Mouse (Mus musculus) hindbrain, embryonic 13.5 days (tissue): ENCODE data around the gene Setdb1. TPM values are rescaled to one million over a fixed set of nuclear protein-coding genes. Genes with fewer than 3 reads are reported as not detected.

ENCODE experiments used
- ATAC-seq: fragments of 200-750 bp; cut with Nextera tagmentation; 2 replicates; pipeline ENCODE4 v1.8.0; 2017; ENCODE audit warnings: moderate TSS enrichment; ENCODE audit not compliant: low FRiP score
- H3K27ac ChIP-seq: fragments of 300-500 bp; sonication (generic); 2 replicates; pipeline ENCODE4 v1.5.1; 2015; ENCODE audit warnings: inconsistent platforms, mild to moderate bottlenecking, moderate library complexity
- H3K27me3 ChIP-seq: fragments of 300-500 bp; sonication (generic); 2 replicates; pipeline ENCODE4 v1.6.1; 2015; ENCODE audit warnings: mild to moderate bottlenecking, inconsistent platforms
- H3K36me3 ChIP-seq: fragments of 300-500 bp; sonication (generic); 2 replicates; pipeline ENCODE4 v1.6.1; 2015; ENCODE audit warnings: mild to moderate bottlenecking, inconsistent platforms
- H3K4me1 ChIP-seq: fragments of 300-500 bp; sonication (generic); replicated peaks from 2 replicates; pipeline ENCODE4 v1.6.1; 2015; ENCODE audit warnings: inconsistent platforms
- H3K4me2 ChIP-seq: fragments of 300-500 bp; sonication (generic); 2 replicates; pipeline ENCODE4 v1.6.1; 2015; ENCODE audit warnings: inconsistent platforms, mild to moderate bottlenecking, moderate library complexity
- H3K4me3 ChIP-seq: fragments of 300-500 bp; sonication (generic); 2 replicates; pipeline ENCODE4 v1.5.1; 2015; ENCODE audit warnings: mild to moderate bottlenecking, inconsistent platforms
- H3K9ac ChIP-seq: fragments of 300-500 bp; sonication (generic); 2 replicates; pipeline ENCODE4 v1.6.1; 2015; ENCODE audit warnings: mild to moderate bottlenecking, inconsistent platforms
- H3K9me3 ChIP-seq: fragments of 300-500 bp; sonication (generic); 2 replicates; pipeline ENCODE4 v1.6.1; 2016; ENCODE audit warnings: inconsistent platforms
- WGBS: fragments of 180-500 bp; shearing (Covaris S2); methylation state at CpG from one replicate; pipeline ENCODE4 v1.1.7; 2015; 5-methylcytosine and 5-hydroxymethylcytosine counted together
- polyA plus RNA-seq: library from polyadenylated mRNA; unstranded; fragments of >200 nt; fragmentation: Nextera tagmentation; extraction: Ambion mirVana; gene quantifications from 2 replicates; pipeline ENCODE4 v1.2.1, GENCODE M21; 2015

The Setdb1 gene
- polyA plus RNA-seq, 1 experiment from 2014 or later = 45.6 TPM

- no peak overlapping the region for H3K4me2 ChIP-seq
Observed at GRCm38 (mm10) chr3:95298018-95298417, 59.0 kb downstream of the Setdb1 start.

GRCm38 (mm10) chr3:95296103-95296469, 60.9 kb downstream of the Setdb1 start:
- Histone ChIP-seq H3K4me1 (no peaks in the 10 kb centered on the region), H3K9ac (no peak overlapping the region), H3K4me3 (no peak overlapping the region), H3K27me3 (no peaks in the 10 kb centered on the region), H3K4me2 (no peak overlapping the region), H3K9me3 (no peaks in the 10 kb centered on the region), H3K36me3 (peaks cover 66% of the 10 kb centered on the region), H3K27ac (no peak overlapping the region)
- no peak for ATAC-seq
- 19% methylated on average over 5 of the region's 5 CpGs for WGBS

More at GRCm38 (mm10) chr3:95298018-95298417, 59.0 kb downstream of the Setdb1 start:
- Histone ChIP-seq H3K36me3 (peaks cover 48% of the 10 kb centered on the region), H3K9ac (no peak overlapping the region), H3K27ac (no peak overlapping the region), H3K27me3 (no peaks in the 10 kb centered on the region), H3K9me3 (no peaks in the 10 kb centered on the region), H3K4me3 (no peak overlapping the region), H3K4me1 (no peaks in the 10 kb centered on the region)
- 92% methylated on average over 7 of the region's 7 CpGs for WGBS
- ATAC-seq = no peak

- Histone ChIP-seq H3K4me2 (no peak overlapping the region), H3K27me3 (no peaks in the 10 kb centered on the region), H3K27ac (no peak overlapping the region), H3K9ac (no peak overlapping the region), H3K9me3 (no peaks in the 10 kb centered on the region), H3K4me1 (no peaks in the 10 kb centered on the region), H3K4me3 (no peak overlapping the region), H3K36me3 (peaks cover 72% of the 10 kb centered on the region)
- 86% methylated on average over 11 of the region's 11 CpGs for WGBS
- no peak for ATAC-seq
Observed at GRCm38 (mm10) chr3:95295321-95296102, 61.5 kb downstream of the Setdb1 start.

GRCm38 (mm10) chr3:95294718-95295117, 62.3 kb downstream of the Setdb1 start:
- 85% methylated on average over 5 of the region's 5 CpGs for WGBS
- ATAC-seq = no peak
- H3K9me3 ChIP-seq = no peaks in the 10 kb centered on the region

GRCm38 (mm10) chr3:95294316-95294715, 62.7 kb downstream of the Setdb1 start:
- no peak for ATAC-seq

More at GRCm38 (mm10) chr3:95294718-95295117, 62.3 kb downstream of the Setdb1 start:
- Histone ChIP-seq H3K27me3 (no peaks in the 10 kb centered on the region), H3K4me2 (no peak overlapping the region), H3K27ac (no peak overlapping the region), H3K9ac (no peak overlapping the region), H3K4me1 (no peaks in the 10 kb centered on the region), H3K4me3 (no peak overlapping the region), H3K36me3 (peaks cover 80% of the 10 kb centered on the region)

GRCm38 (mm10) chr3:95293537-95293936, 63.5 kb downstream of the Setdb1 start:
- no peaks in the 10 kb centered on the region for H3K4me1 ChIP-seq
- no peak for ATAC-seq
- no peak overlapping the region for H3K4me3 ChIP-seq
- peaks cover 88% of the 10 kb centered on the region for H3K36me3 ChIP-seq
- no peak overlapping the region for H3K27ac ChIP-seq
- H3K27me3 ChIP-seq = no peaks in the 10 kb centered on the region
- WGBS = 85% methylated on average over 11 of the region's 11 CpGs
- no peaks in the 10 kb centered on the region for H3K9me3 ChIP-seq
- no peak overlapping the region for H3K9ac ChIP-seq
- no peak overlapping the region for H3K4me2 ChIP-seq

More at GRCm38 (mm10) chr3:95294316-95294715, 62.7 kb downstream of the Setdb1 start:
- Histone ChIP-seq H3K27me3 (no peaks in the 10 kb centered on the region), H3K4me1 (no peaks in the 10 kb centered on the region), H3K36me3 (peaks cover 84% of the 10 kb centered on the region), H3K9me3 (no peaks in the 10 kb centered on the region), H3K9ac (no peak overlapping the region; the same call in 1 of the 2 replicates), H3K4me3 (no peak overlapping the region), H3K4me2 (no peak overlapping the region), H3K27ac (no peak overlapping the region)
- WGBS = 97% methylated on average over 7 of the region's 7 CpGs

GRCm38 (mm10) chr3:95292899-95293298, 64.1 kb downstream of the Setdb1 start:
- H3K9me3 ChIP-seq = no peaks in the 10 kb centered on the region
- H3K4me2 ChIP-seq = no peak overlapping the region
- H3K36me3 ChIP-seq = peaks cover 90% of the 10 kb centered on the region
- 91% methylated on average over 2 of the region's 2 CpGs for WGBS
- no peak for ATAC-seq
- H3K27ac ChIP-seq = no peak overlapping the region
- H3K9ac ChIP-seq = no peak overlapping the region
- H3K27me3 ChIP-seq = no peaks in the 10 kb centered on the region
- H3K4me3 ChIP-seq = no peak overlapping the region
- no peaks in the 10 kb centered on the region for H3K4me1 ChIP-seq

- H3K4me3 ChIP-seq = no peak overlapping the region
- no peak overlapping the region for H3K9ac ChIP-seq
- 87% methylated on average over 4 of the region's 4 CpGs for WGBS
- no peaks in the 10 kb centered on the region for H3K27me3 ChIP-seq
- H3K36me3 ChIP-seq = peaks cover 83% of the 10 kb centered on the region
- no peak for ATAC-seq
- H3K27ac ChIP-seq = no peak overlapping the region
- H3K4me1 ChIP-seq = peaks cover under 1% of the 10 kb centered on the region; the same call in 1 of the 2 replicates
- no peaks in the 10 kb centered on the region for H3K9me3 ChIP-seq
- no peak overlapping the region for H3K4me2 ChIP-seq
Observed at GRCm38 (mm10) chr3:95291041-95291440, 66.0 kb downstream of the Setdb1 start.

- Histone ChIP-seq H3K27ac (no peak overlapping the region), H3K4me3 (no peak overlapping the region), H3K9ac (no peak overlapping the region), H3K9me3 (no peaks in the 10 kb centered on the region), H3K27me3 (no peaks in the 10 kb centered on the region), H3K36me3 (peaks cover 74% of the 10 kb centered on the region), H3K4me1 (peaks cover 9% of the 10 kb centered on the region), H3K4me2 (no peak overlapping the region)
- ATAC-seq = no peak
- 75% methylated on average over 6 of the region's 6 CpGs for WGBS
Observed at GRCm38 (mm10) chr3:95290156-95290555, 66.8 kb downstream of the Setdb1 start.

GRCm38 (mm10) chr3:95289419-95289818, 67.6 kb downstream of the Setdb1 start:
- Histone ChIP-seq H3K4me2 (no peak overlapping the region), H3K36me3 (peaks cover 67% of the 10 kb centered on the region), H3K27me3 (no peaks in the 10 kb centered on the region), H3K27ac (no peak overlapping the region), H3K4me3 (no peak overlapping the region), H3K4me1 (peaks cover 16% of the 10 kb centered on the region), H3K9ac (no peak overlapping the region), H3K9me3 (no peaks in the 10 kb centered on the region)
- 95% methylated on average over 4 of the region's 4 CpGs for WGBS
- no peak for ATAC-seq

- no peaks in the 10 kb centered on the region for H3K27me3 ChIP-seq
Observed at GRCm38 (mm10) chr3:95287541-95287940, 69.5 kb downstream of the Setdb1 start.

GRCm38 (mm10) chr3:95286510-95286909, 70.5 kb downstream of the Setdb1 start:
- Histone ChIP-seq H3K27me3 (no peaks in the 10 kb centered on the region), H3K27ac (no peak overlapping the region), H3K4me3 (no peak overlapping the region), H3K9ac (no peak overlapping the region), H3K36me3 (peaks cover 38% of the 10 kb centered on the region), H3K9me3 (no peaks in the 10 kb centered on the region), H3K4me2 (no peak overlapping the region), H3K4me1 (peaks cover 26% of the 10 kb centered on the region)
- 89% methylated on average over 7 of the region's 7 CpGs for WGBS
- no peak for ATAC-seq

More at GRCm38 (mm10) chr3:95287541-95287940, 69.5 kb downstream of the Setdb1 start:
- Histone ChIP-seq H3K4me2 (no peak overlapping the region), H3K4me1 (peaks cover 26% of the 10 kb centered on the region), H3K9me3 (no peaks in the 10 kb centered on the region), H3K9ac (no peak overlapping the region), H3K4me3 (no peak overlapping the region), H3K36me3 (peaks cover 48% of the 10 kb centered on the region), H3K27ac (no peak overlapping the region)
- no peak for ATAC-seq
- WGBS = 97% methylated on average over 3 of the region's 3 CpGs

GRCm38 (mm10) chr3:95286011-95286410, 71.0 kb downstream of the Setdb1 start:
- no peaks in the 10 kb centered on the region for H3K9me3 ChIP-seq
- ATAC-seq = no peak
- peaks cover 33% of the 10 kb centered on the region for H3K36me3 ChIP-seq
- H3K27ac ChIP-seq = no peak overlapping the region
- H3K4me2 ChIP-seq = no peak overlapping the region
- H3K4me3 ChIP-seq = no peak overlapping the region
- H3K27me3 ChIP-seq = no peaks in the 10 kb centered on the region
- 76% methylated on average over 5 of the region's 5 CpGs for WGBS
- H3K4me1 ChIP-seq = peaks cover 27% of the 10 kb centered on the region
- H3K9ac ChIP-seq = no peak overlapping the region
